Mouse (Mus musculus) heart, adult 2 months (tissue): ENCODE measurements around the gene Fbln7. TPM values are rescaled to one million over a fixed set of nuclear protein-coding genes. Genes with fewer than 3 reads are reported as not detected.

ENCODE experiments used
- DNase-seq, 2 experiments: peaks; one replicate each; pipeline ENCODE4 v3.0.0; 2021
- H3K27ac ChIP-seq: fragments of 200-600 bp; 2 replicates; pipeline ENCODE4 v1.8.1; 2022
- H3K27me3 ChIP-seq: fragments of 200-500 bp; 2 replicates; pipeline ENCODE4 v1.6.1; 2012; ENCODE audit warnings: mild to moderate bottlenecking, low read length, inconsistent platforms, mixed read lengths; ENCODE audit not compliant: control insufficient read depth, insufficient read depth
- H3K36me3 ChIP-seq: fragments of 200-500 bp; 2 replicates; pipeline ENCODE4 v1.6.1; 2012; ENCODE audit warnings: low read length, inconsistent platforms; ENCODE audit not compliant: control insufficient read depth, insufficient read depth
- H3K4me1 ChIP-seq: fragments of 200-500 bp; 2 replicates; pipeline ENCODE4 v1.6.1; 2011; ENCODE audit warnings: low read length; ENCODE audit not compliant: control insufficient read depth, insufficient read depth
- H3K4me3 ChIP-seq: fragments of 200-600 bp; 2 replicates; pipeline ENCODE4 v1.8.1; 2022
- H3K79me2 ChIP-seq: fragments of 200-500 bp; replicated peaks from 2 replicates; pipeline ENCODE4 v1.6.1; 2012; ENCODE audit warnings: mild to moderate bottlenecking, inconsistent platforms, low read length, moderate library complexity, mixed read lengths; ENCODE audit not compliant: control insufficient read depth, insufficient read depth
- H3K9ac ChIP-seq: fragments of 200-500 bp; 2 replicates; pipeline ENCODE4 v1.6.1; 2012; ENCODE audit warnings: low read depth, mild to moderate bottlenecking, control low read depth, inconsistent platforms, low read length, mixed read lengths
- CTCF ChIP-seq: fragments of 200-600 bp; IDR thresholded peaks from 2 replicates; pipeline ENCODE4 v1.8.1; 2022; ENCODE audit warnings: antibody characterized with exemption, mild to moderate bottlenecking, moderate library complexity
- EP300 ChIP-seq: fragments of 200-500 bp; IDR thresholded peaks from 2 replicates; pipeline ENCODE4 v1.6.1; 2011; ENCODE audit warnings: low read depth, low read length, control low read depth; ENCODE audit not compliant: insufficient read depth
- POLR2A ChIP-seq: fragments of 200-500 bp; IDR thresholded peaks from 2 replicates; pipeline ENCODE4 v1.6.1; 2011; ENCODE audit warnings: mild to moderate bottlenecking, low read depth, low read length, control low read depth; ENCODE audit not compliant: insufficient read depth
- WGBS: fragments of 180-500 bp; shearing (Covaris S2); methylation state at CpG from one replicate; pipeline ENCODE4 v1.1.7; 2018; 5-methylcytosine and 5-hydroxymethylcytosine counted together
- intact Hi-C: fragments of 180-260 bp; cut with DNase I; formaldehyde crosslinking; loops from one replicate; pipeline ENCODE4 v1.15.1; 2025
- polyA plus RNA-seq: library from polyadenylated mRNA; depleted of rRNA; stranded (reverse); fragments of >200 nt; gene quantifications from 2 replicates; pipeline ENCODE4 v1.2.3, GENCODE M21; 2012
- total RNA-seq, 2 experiments: library from RNA; stranded (reverse); gene quantifications; 2 replicates each; pipeline ENCODE4 v1.2.3; 2021

Fbln7 gene
- total and polyA plus RNA-seq, 3 experiments, result 0.50 to 0.61 (median 0.61) TPM

DNA sequence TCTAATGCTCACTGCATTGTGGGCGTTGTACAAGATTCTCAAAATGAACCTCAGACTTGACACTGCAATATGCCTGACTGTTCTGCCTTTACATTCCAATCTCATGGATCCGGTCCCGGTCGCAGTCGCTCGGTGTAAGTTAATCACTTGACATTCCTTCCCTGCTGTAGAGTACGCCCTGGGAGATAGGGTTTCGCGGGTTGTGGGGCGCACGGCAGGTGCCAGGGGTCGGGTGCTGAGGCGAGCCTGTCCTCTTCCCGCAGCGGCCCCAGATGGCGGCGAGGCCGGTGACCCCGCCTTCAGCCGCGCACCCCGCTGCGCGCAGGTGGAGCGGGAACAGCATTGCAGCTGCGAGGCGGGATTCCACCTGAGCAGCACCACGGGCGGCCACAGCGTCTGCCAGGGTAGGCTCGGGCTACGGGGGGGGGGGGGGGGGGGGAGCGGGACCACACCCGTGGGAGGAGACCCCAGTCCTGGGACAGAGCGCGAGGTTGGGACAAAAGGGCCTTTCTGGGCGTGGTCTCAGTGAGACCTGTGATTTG is 29.5 kb downstream of the Fbln7 start:
- Histone ChIP-seq H3K36me3 (no peaks in the 10 kb centered on the region), H3K79me2 (no peaks in the 10 kb centered on the region), H3K4me1 (no peaks in the 10 kb centered on the region), H3K4me3 (no peak overlapping the region), H3K27me3 (no peaks in the 10 kb centered on the region), H3K27ac (no peak overlapping the region), H3K9ac (no peak overlapping the region)
- intact Hi-C loops, result no loop called here
- TF ChIP-seq EP300 (no peak), POLR2A (no peak), CTCF (no peak)
- DNase-seq, result no peak
- WGBS, result 9% methylated on average over 36 of the region's 37 CpGs

DNA sequence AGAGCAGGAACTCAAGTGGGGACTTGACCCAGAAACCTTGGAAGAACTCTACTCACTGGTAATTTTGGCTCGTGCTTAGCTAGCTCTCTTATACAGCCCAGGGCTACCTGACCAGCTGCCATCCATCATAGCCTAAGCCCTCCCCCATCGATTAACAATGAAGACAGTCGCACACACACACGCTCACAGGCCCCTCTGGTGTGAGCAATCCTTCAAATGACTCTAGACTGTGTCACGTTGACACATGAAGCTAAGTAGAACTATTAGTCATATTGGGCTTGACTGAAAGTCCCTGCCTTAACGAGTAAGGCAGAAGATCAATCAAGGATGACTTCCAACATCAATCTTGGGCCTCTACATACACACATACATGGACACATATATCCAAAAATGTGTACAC is 40.1 kb downstream of the Fbln7 start:
- H3K4me3 ChIP-seq, result no peak overlapping the region
- H3K27ac ChIP-seq, result no peak overlapping the region
- H3K9ac ChIP-seq, result no peak overlapping the region
- DNase-seq, result no peak
- no peaks in the 10 kb centered on the region for H3K36me3 ChIP-seq
- no peaks in the 10 kb centered on the region for H3K27me3 ChIP-seq
- no peaks in the 10 kb centered on the region for H3K4me1 ChIP-seq
- WGBS, result 83% methylated on average over 6 of the region's 6 CpGs
- TF ChIP-seq POLR2A (no peak), EP300 (no peak), CTCF (no peak)
- no peaks in the 10 kb centered on the region for H3K79me2 ChIP-seq
- intact Hi-C loops, result no loop called here

DNA sequence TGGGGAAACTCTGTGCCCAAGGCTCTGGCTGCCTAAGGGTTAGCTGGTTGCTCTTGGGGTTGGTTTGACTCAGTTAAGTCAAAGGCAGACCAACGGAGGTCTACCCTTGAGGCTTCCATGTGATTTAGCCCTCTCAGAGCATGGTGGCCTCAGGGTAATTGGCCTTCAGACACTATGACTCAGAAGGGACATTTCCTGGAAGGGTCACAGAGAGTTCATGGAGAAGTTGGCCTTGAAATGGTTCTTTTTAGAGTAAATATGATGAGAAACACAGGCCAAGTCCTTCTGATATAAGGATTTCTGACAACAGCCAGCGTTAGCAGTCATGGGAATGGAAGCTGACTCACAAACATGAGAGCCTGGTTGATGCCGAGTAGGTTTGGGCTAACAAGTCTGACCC is 40.9 kb downstream of the Fbln7 start:
- TF ChIP-seq POLR2A, result no peak
- TF ChIP-seq CTCF, result no peak
- TF ChIP-seq EP300, result no peak
- H3K27me3 ChIP-seq, result no peaks in the 10 kb centered on the region
- no peak overlapping the region for H3K27ac ChIP-seq
- H3K9ac ChIP-seq, result no peak overlapping the region
- no peaks in the 10 kb centered on the region for H3K79me2 ChIP-seq
- WGBS, result 59% methylated on average over 3 of the region's 3 CpGs
- no peaks in the 10 kb centered on the region for H3K4me1 ChIP-seq
- no peak overlapping the region for H3K4me3 ChIP-seq
- no peak for DNase-seq
- H3K36me3 ChIP-seq, result no peaks in the 10 kb centered on the region
- intact Hi-C loops, result no loop called here

DNA sequence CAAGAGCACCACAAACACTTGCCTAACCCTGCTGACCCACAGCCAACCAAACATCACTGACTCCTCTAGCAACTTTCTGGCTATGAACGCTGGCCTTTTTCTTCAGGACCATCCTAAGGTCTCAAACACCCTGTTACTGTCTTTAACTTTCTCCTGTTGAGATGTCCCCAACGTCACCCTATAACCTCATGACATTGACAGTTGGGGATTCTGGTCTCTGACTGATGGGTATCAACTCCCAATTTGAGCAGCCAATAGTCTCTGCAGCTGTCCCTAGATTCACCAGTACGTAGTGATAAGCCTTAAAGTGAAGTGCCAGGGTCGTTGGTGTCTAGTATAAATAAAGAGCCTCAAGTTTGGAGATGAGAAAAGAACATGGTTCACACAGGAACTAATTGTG is 52.2 kb downstream of the Fbln7 start:
- Histone ChIP-seq H3K4me3 (no peak overlapping the region), H3K79me2 (no peaks in the 10 kb centered on the region), H3K4me1 (no peaks in the 10 kb centered on the region), H3K36me3 (no peaks in the 10 kb centered on the region), H3K27me3 (no peaks in the 10 kb centered on the region; the same call in 1 of the 2 replicates), H3K27ac (no peak overlapping the region), H3K9ac (no peak overlapping the region)
- intact Hi-C loops, result no loop called here
- TF ChIP-seq CTCF (no peak), EP300 (no peak), POLR2A (no peak)
- no peak for DNase-seq
- 76% methylated on average over 4 of the region's 4 CpGs for WGBS

DNA sequence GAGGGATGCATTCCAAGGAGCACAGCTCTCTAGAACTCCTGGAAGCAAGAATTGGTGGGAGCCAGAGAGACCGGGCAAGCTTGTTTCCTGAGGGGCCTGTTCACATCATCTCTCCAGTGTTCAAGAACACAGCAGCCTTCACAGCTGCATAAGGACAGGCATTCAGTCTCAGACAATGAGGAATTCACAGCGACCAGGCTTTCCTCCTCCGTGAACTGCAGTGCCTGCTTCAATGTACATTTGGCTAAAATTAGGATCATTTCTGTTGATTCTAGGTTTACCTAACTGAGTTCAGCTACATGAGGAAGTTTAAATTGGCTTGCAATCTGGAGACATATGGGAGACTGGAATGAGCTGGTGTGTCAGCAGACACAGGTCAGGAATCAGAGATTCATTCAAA is 53.7 kb downstream of the Fbln7 start:
- H3K4me1 ChIP-seq, result no peaks in the 10 kb centered on the region
- TF ChIP-seq EP300 (no peak), POLR2A (no peak), CTCF (no peak)
- H3K9ac ChIP-seq, result no peak overlapping the region
- no peak for DNase-seq
- H3K79me2 ChIP-seq, result no peaks in the 10 kb centered on the region
- no peak overlapping the region for H3K4me3 ChIP-seq
- no peaks in the 10 kb centered on the region for H3K36me3 ChIP-seq
- no peak overlapping the region for H3K27ac ChIP-seq
- no peaks in the 10 kb centered on the region for H3K27me3 ChIP-seq
- intact Hi-C loops, result no loop called here
- WGBS, result 51% methylated on average over 3 of the region's 3 CpGs

DNA sequence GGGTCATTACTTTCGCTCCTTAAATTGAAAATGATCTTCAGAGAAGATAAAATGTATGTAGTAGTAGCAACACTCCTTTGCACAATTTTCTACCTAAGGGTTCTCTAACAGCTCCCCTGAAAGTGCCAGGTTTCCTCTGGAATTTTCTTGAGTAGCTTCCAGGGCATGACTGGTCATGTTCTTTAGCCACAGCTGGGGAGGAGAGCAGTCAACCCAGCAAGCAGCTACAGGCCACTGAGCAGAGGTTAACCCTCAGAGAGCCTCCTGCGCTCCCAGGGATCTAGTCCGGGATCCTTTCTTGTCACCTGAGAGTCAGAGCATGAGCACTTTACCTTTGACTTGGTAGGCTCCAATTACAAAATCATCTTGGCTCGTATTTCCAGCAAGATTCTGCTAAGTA is 62.0 kb downstream of the Fbln7 start:
- no peak for DNase-seq
- H3K27me3 ChIP-seq, result no peaks in the 10 kb centered on the region
- no peaks in the 10 kb centered on the region for H3K4me1 ChIP-seq
- H3K79me2 ChIP-seq, result no peaks in the 10 kb centered on the region
- intact Hi-C loops, result no loop called here
- WGBS, result 97% methylated on average over 4 of the region's 4 CpGs
- H3K36me3 ChIP-seq, result no peaks in the 10 kb centered on the region
- no peak overlapping the region for H3K9ac ChIP-seq
- no peak overlapping the region for H3K27ac ChIP-seq
- H3K4me3 ChIP-seq, result no peak overlapping the region
- TF ChIP-seq EP300, result no peak
- TF ChIP-seq CTCF, result no peak
- no peak for TF ChIP-seq POLR2A

DNA sequence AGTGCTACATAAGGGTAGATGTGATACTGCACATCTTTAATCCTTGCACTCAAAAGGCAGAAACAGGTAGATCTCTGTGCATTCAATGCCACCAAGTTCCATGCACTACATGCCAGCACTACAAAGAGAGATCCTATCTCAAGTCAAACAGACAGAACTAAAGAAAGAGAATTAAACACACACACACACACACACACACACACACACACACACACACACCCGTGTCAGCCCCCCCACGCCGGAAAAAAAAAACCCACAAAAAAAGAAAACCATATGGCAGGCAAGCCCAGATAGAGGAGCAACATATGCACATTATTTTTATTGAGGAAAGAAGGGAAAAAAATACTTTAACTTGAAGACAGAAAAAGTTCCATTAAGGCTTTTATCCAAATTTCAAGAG is 65.7 kb downstream of the Fbln7 start:
- Histone ChIP-seq H3K9ac (no peak overlapping the region), H3K36me3 (no peaks in the 10 kb centered on the region), H3K4me1 (no peaks in the 10 kb centered on the region), H3K4me3 (no peak overlapping the region), H3K27ac (no peak overlapping the region), H3K79me2 (no peaks in the 10 kb centered on the region), H3K27me3 (no peaks in the 10 kb centered on the region)
- TF ChIP-seq POLR2A (no peak), EP300 (no peak), CTCF (no peak)
- intact Hi-C loops, result no loop called here
- DNase-seq, result no peak
- 76% methylated on average over 3 of the region's 3 CpGs for WGBS
